Mouse (Mus musculus): ENCODE results near the gene Igfbp6. TPM values are rescaled to one million over a fixed set of nuclear protein-coding genes. Genes with fewer than 3 reads are reported as not detected.
A peak's percentile ranks its signal among the peaks of the same experiment; 100 is the strongest.

Igfbp6 gene
- total and polyA plus RNA-seq, 3 experiments, result 0.30 to 1.3 TPM; not detected in 1

DNA sequence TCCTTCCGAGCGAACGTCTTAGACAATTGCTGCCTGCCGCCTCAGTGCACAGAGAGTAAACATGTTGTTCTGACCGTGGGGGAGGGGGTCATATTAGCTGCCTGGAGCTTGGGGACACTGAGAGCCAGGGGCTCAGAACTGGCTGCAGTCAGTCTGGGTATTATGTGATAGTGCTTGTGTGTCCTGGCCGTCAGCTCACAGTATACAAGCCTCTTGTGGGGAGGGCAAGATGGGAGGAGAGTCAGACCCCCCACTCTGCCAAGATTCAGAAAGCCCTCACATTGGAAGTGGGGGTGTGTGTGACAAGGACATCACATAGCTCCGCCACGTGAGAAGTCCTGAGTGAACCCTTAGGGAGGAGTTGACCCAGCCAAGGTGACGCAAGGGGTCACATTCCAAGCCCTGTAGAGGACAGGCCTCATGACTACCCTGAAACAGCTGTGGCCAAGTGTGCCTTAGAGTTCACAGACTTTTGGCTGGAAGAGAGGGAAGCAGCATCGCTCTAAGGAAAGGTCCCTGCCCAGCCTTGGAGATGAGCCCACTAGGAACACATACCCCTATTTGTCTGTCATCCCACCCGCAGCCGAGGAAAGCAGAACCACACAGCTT, 40.1 kb upstream of the Igfbp6 start:
- H3K9me3 ChIP-seq (replicated peaks), result no peaks in the 10 kb centered on the region
- peaks cover 64% of the 10 kb centered on the region for H3K27me3 ChIP-seq (ENCODE audit: insufficient read depth, low read length)
- no peak for ATAC-seq (ENCODE audit: extremely low read depth, insufficient number of reproducible peaks, low FRiP score, poor library complexity, severe bottlenecking)
- H3K4me3 ChIP-seq (ENCODE audit: low read depth, low read length), result no peak overlapping the region
- no peak for DNase-seq (ENCODE audit: low spot score)
- TF ChIP-seq GATA1 (IDR thresholded peaks at IDR 0.05; ENCODE audit: borderline replicate concordance, low read length) (no peak), CTCF (IDR thresholded peaks at IDR 0.05; ENCODE audit: low read depth, low read length) (no peak)
- H3K36me3 ChIP-seq (replicated peaks), result peaks cover 4% of the 10 kb centered on the region
- peaks cover 87% of the 10 kb centered on the region for H3K4me1 ChIP-seq (ENCODE audit: insufficient read depth, low read depth, low read length)

GRCm38 (mm10) chr15:102105360-102105759, 38.8 kb upstream of the Igfbp6 start:
- H3K27me3 ChIP-seq (ENCODE audit: insufficient read depth, low read length), result peaks cover 71% of the 10 kb centered on the region
- no peak for DNase-seq (ENCODE audit: low spot score)
- H3K36me3 ChIP-seq (replicated peaks), result no peaks in the 10 kb centered on the region
- H3K9me3 ChIP-seq (replicated peaks), result no peaks in the 10 kb centered on the region
- H3K4me1 ChIP-seq (ENCODE audit: insufficient read depth, low read depth, low read length), result peaks cover 84% of the 10 kb centered on the region
- no peak overlapping the region for H3K4me3 ChIP-seq (ENCODE audit: low read depth, low read length)
- TF ChIP-seq POLR2AphosphoS5 (IDR thresholded peaks at IDR 0.05; ENCODE audit: insufficient replicate concordance, low read depth, low read length), result no peak
- no peak for TF ChIP-seq TAL1 (conservative IDR thresholded peaks at IDR 0.05; ENCODE audit: low read depth, low read length)
- TF ChIP-seq CTCF (IDR thresholded peaks at IDR 0.05; ENCODE audit: low read depth, low read length), result no peak
- no peak for TF ChIP-seq GATA1 (IDR thresholded peaks at IDR 0.05; ENCODE audit: borderline replicate concordance, low read length)
- TF ChIP-seq GATA2 (IDR thresholded peaks at IDR 0.05; ENCODE audit: borderline replicate concordance, low read depth, low read length), result no peak
- ATAC-seq (ENCODE audit: extremely low read depth, insufficient number of reproducible peaks, low FRiP score, poor library complexity, severe bottlenecking), result no peak

DNA sequence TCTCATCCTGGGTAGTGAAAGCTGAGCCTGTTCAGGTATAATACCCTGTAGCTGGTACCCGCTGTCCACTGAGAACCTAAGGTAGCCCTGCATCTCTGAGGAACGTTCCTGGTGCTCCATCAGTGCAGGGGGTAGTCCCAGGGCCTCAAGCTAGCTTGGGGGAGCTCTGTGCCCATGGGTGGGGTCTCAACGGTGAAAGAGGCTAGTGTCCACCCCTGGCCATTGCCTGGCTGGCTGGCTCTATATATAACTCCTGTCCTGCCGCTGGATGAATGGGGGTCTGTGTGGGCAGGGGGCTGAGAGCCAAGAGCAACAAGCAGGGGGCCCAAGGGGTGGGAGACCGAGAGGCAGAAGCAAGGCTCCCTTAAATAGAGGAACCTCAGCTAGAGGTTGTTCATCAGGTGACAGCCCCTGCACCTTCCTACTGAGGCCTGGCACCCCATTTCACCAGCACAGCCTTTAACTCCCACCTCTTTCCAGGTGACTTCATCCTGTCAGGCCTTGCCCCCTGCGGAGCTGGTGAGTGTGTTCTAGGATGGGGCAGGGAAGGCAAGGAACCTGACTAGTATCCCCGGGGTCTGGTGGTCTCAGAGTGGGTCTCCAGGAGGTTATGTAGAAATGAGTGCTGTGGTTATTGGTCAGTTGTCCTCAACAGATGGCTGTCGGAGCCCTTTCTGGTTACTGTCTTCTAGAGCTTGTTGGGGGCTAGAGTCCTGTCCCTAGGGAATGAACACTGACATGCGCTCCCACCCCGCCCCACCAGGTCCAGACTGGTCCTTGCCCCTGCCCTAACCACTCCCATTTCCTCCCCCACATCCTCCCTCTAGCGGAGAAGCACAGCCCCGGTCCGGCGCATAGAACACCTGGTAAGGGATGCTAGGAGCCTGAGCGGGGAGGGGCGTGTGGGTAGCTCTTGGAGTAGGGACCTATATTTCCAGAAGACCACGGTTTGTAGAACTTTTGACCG, 38.1 kb upstream of the Igfbp6 start:
- Histone ChIP-seq H3K9me3 (replicated peaks) (no peaks in the 10 kb centered on the region), H3K4me1 (ENCODE audit: insufficient read depth, low read depth, low read length) (peaks cover 84% of the 10 kb centered on the region), H3K4me3 (ENCODE audit: low read depth, low read length) (no peak overlapping the region), H3K36me3 (replicated peaks) (no peaks in the 10 kb centered on the region), H3K27me3 (ENCODE audit: insufficient read depth, low read length) (peaks cover 78% of the 10 kb centered on the region)
- DNase-seq (ENCODE audit: low spot score) (no peak), ATAC-seq (ENCODE audit: extremely low read depth, insufficient number of reproducible peaks, low FRiP score, poor library complexity, severe bottlenecking) (no peak)
- no peak for TF ChIP-seq GATA1 (IDR thresholded peaks at IDR 0.05; ENCODE audit: borderline replicate concordance, low read length)
- TF ChIP-seq GATA2 (IDR thresholded peaks at IDR 0.05; ENCODE audit: borderline replicate concordance, low read depth, low read length), result no peak
- TF ChIP-seq CTCF (IDR thresholded peaks at IDR 0.05; ENCODE audit: low read depth, low read length), result no peak
- TF ChIP-seq POLR2AphosphoS5 (IDR thresholded peaks at IDR 0.05; ENCODE audit: insufficient replicate concordance, low read depth, low read length), result no peak
- TF ChIP-seq TAL1 (conservative IDR thresholded peaks at IDR 0.05; ENCODE audit: low read depth, low read length), result no peak

DNA sequence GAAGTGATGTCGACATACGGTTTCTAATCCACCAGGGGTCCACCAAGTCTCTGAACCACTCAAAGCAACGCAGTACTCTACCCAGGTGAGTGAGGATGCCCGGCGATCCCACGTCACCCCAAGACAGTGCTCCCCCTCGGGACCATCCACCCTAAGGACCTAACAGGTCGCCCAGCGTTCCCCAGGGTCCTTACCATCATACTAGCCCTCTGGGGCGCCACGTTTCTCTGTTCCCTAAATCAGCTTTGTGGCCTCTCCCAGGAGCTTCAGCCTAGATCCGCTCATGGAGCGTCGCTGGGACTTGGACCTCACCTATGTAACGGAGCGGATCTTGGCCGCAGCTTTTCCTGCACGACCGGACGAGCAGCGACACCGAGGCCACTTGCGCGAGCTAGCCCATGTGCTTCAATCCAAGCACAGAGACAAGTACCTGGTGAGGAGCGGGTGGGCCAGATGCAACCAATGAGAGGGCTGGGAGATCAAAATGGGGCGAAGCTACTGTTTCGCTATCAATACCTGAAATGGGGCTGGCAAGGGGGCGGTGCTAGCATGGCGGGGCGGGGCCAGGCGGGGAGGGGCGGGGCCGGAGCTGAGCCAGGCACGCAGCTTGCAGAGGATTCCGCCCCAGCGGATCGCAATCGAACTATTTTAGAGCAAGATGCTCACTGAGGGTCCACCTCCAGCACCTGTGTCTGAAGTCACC, 37.3 kb upstream of the Igfbp6 start:
- H3K9me3 ChIP-seq (replicated peaks), result no peaks in the 10 kb centered on the region
- DNase-seq (ENCODE audit: low spot score) (no peak), ATAC-seq (ENCODE audit: extremely low read depth, insufficient number of reproducible peaks, low FRiP score, poor library complexity, severe bottlenecking) (no peak)
- H3K36me3 ChIP-seq (replicated peaks), result no peaks in the 10 kb centered on the region
- TF ChIP-seq POLR2AphosphoS5 (IDR thresholded peaks at IDR 0.05; ENCODE audit: insufficient replicate concordance, low read depth, low read length), result no peak
- no peak for TF ChIP-seq GATA2 (IDR thresholded peaks at IDR 0.05; ENCODE audit: borderline replicate concordance, low read depth, low read length)
- TF ChIP-seq GATA1 (IDR thresholded peaks at IDR 0.05; ENCODE audit: borderline replicate concordance, low read length), result no peak
- TF ChIP-seq CTCF (IDR thresholded peaks at IDR 0.05; ENCODE audit: low read depth, low read length), result no peak
- no peak for TF ChIP-seq TAL1 (conservative IDR thresholded peaks at IDR 0.05; ENCODE audit: low read depth, low read length)
- H3K27me3 ChIP-seq (ENCODE audit: insufficient read depth, low read length), result peaks cover 79% of the 10 kb centered on the region
- H3K4me1 ChIP-seq (ENCODE audit: insufficient read depth, low read depth, low read length), result peaks cover 77% of the 10 kb centered on the region
- H3K4me3 ChIP-seq (ENCODE audit: low read depth, low read length), result no peak overlapping the region; the same call in 1 of the 2 replicates

DNA sequence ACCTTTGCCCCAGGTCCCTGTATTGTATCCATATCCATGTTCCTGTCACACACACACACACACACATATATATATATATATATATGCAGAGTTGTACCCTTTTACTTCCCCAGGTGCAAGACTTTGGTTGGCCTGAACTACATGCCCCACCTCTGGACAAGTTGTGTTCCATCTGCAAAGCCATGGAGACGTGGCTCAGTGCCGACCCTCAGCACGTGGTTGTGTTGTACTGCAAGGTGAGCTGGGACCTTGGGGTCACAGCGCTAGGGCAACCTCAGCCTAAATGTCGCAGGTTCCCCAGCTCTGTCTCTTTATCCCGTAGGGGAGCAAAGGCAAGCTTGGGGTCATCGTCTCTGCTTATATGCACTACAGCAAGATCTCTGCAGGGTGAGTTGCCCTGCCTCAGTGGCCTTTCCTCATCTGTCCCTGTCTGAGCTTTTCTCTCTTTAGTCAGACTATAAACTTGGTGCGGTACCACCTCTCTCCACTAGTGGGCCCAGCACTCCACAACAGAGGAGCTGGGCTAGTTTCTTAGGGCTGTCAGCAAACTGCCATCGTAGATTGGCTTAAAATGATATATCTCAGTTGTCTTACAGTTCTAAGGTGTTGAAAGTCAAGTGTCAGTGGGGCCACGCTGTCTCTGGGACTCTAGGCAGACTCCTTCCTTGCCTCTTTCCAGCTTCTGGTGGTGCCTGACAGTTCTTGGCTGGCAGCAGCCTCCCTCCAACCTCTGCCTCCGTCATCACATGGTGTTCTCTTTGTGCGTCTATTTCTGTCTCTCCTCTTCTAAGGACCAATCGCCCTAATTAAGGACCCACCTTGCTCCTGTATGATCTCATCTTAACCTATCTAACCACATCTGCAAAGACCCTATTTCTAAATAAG, 36.2 kb upstream of the Igfbp6 start:
- DNase-seq (ENCODE audit: low spot score), result peak; percentile 66
- Histone ChIP-seq H3K4me3 (ENCODE audit: low read depth, low read length) (no peak overlapping the region), H3K36me3 (replicated peaks) (no peaks in the 10 kb centered on the region), H3K9me3 (replicated peaks) (no peaks in the 10 kb centered on the region), H3K27me3 (ENCODE audit: insufficient read depth, low read length) (peaks cover 79% of the 10 kb centered on the region), H3K4me1 (ENCODE audit: insufficient read depth, low read depth, low read length) (peaks cover 67% of the 10 kb centered on the region)
- ATAC-seq (ENCODE audit: extremely low read depth, insufficient number of reproducible peaks, low FRiP score, poor library complexity, severe bottlenecking), result 0 out of 2 replicates have a peak, but pooled peaks have one; percentile 24
- no peak for TF ChIP-seq POLR2AphosphoS5 (IDR thresholded peaks at IDR 0.05; ENCODE audit: insufficient replicate concordance, low read depth, low read length)
- peak; percentile 85 for TF ChIP-seq CTCF (IDR thresholded peaks at IDR 0.05; ENCODE audit: low read depth, low read length)
- no peak for TF ChIP-seq GATA1 (IDR thresholded peaks at IDR 0.05; ENCODE audit: borderline replicate concordance, low read length)
- no peak for TF ChIP-seq GATA2 (IDR thresholded peaks at IDR 0.05; ENCODE audit: borderline replicate concordance, low read depth, low read length)
- no peak for TF ChIP-seq TAL1 (conservative IDR thresholded peaks at IDR 0.05; ENCODE audit: low read depth, low read length)

Measured in G1E (cell line).